Mouse (Mus musculus): ENCODE results near the gene Fam71b. TPM values are rescaled to one million over a fixed set of nuclear protein-coding genes. Genes with fewer than 3 reads are reported as not detected.

Fam71b gene
- polyA plus RNA-seq, 1 experiment from 2014 or later: not detected

GRCm38 (mm10) chr11:46449461-46450080 is 53.2 kb downstream of the Fam71b start:
- H3K9ac ChIP-seq (ENCODE audit: low read depth, low read length): no peak overlapping the region
- no peaks in the 10 kb centered on the region for H3K27me3 ChIP-seq (replicated peaks; ENCODE audit: control insufficient read depth, insufficient read depth, low read length)
- H3K4me2 ChIP-seq (ENCODE audit: low read length): no peak overlapping the region
- no peak overlapping the region for H3K4me3 ChIP-seq (ENCODE audit: low read length)
- H3K27ac ChIP-seq (ENCODE audit: low read depth, low read length): no peak overlapping the region
- no peaks in the 10 kb centered on the region for H3K9me3 ChIP-seq (ENCODE audit: control insufficient read depth, low read length)
- ATAC-seq: no peak
- H3K36me3 ChIP-seq (ENCODE audit: control insufficient read depth, insufficient read depth, low read length): no peaks in the 10 kb centered on the region
- WGBS: 84% methylated on average over 11 of the region's 11 CpGs
- no peaks in the 10 kb centered on the region for H3K4me1 ChIP-seq (ENCODE audit: control insufficient read depth, insufficient read depth, low read depth, low read length)

- Histone ChIP-seq H3K36me3 (ENCODE audit: control insufficient read depth, insufficient read depth, low read length) (no peaks in the 10 kb centered on the region), H3K4me3 (ENCODE audit: low read length) (no peak within 1 kb of the TSS), H3K4me1 (ENCODE audit: control insufficient read depth, insufficient read depth, low read depth, low read length) (no peaks in the 10 kb centered on the region), H3K27ac (ENCODE audit: low read depth, low read length) (no peak within 1 kb of the TSS), H3K4me2 (ENCODE audit: low read length) (no peak within 1 kb of the TSS), H3K9me3 (ENCODE audit: control insufficient read depth, low read length) (no peaks in the 10 kb centered on the region), H3K27me3 (replicated peaks; ENCODE audit: control insufficient read depth, insufficient read depth, low read length) (no peaks in the 10 kb centered on the region), H3K9ac (ENCODE audit: low read depth, low read length) (no peak within 1 kb of the TSS)
- WGBS: 78% methylated on average over 6 of the region's 6 CpGs
- ATAC-seq: no peak
These were observed 58.2 kb downstream of the Fam71b start, which contains the start of gene Havcr2 for GRCm38 (mm10) chr11:46454453-46455045. Gene Havcr2, plus strand, starts transcription at chr11:46454935.

Other genes with a start within 250 kb of the Fam71b start
- 0.26 and 0.45 TPM in 2 replicates for gene Nipal4, start 230.1 kb upstream of the Fam71b start, polyA plus RNA-seq (2015; fragmentation: Nextera tagmentation; extraction: Ambion mirVana)
- gene Fndc9, start 161.0 kb upstream of the Fam71b start, polyA plus RNA-seq (2015; fragmentation: Nextera tagmentation; extraction: Ambion mirVana): 2.7 and 3.8 TPM in 2 replicates
- 92.0 and 103 TPM in 2 replicates for gene Cyfip2, start 83.7 kb upstream of the Fam71b start, polyA plus RNA-seq (2015; fragmentation: Nextera tagmentation; extraction: Ambion mirVana)
- 0.09 TPM in 1 of 2 replicates, not detected in the other for gene Itk, start 7.0 kb upstream of the Fam71b start, polyA plus RNA-seq (2015; fragmentation: Nextera tagmentation; extraction: Ambion mirVana)
- 59.2 and 59.8 TPM in 2 replicates for gene Med7, start 40.4 kb downstream of the Fam71b start, polyA plus RNA-seq (2015; fragmentation: Nextera tagmentation; extraction: Ambion mirVana)
- 0.21 and 0.32 TPM in 2 replicates for gene Havcr2, start 58.4 kb downstream of the Fam71b start, polyA plus RNA-seq (2015; fragmentation: Nextera tagmentation; extraction: Ambion mirVana)
- not detected in 2 replicates for gene Gm12169, start 127.7 kb downstream of the Fam71b start, polyA plus RNA-seq (2015; fragmentation: Nextera tagmentation; extraction: Ambion mirVana)
- gene BC053393, start 175.0 kb downstream of the Fam71b start, polyA plus RNA-seq (2015; fragmentation: Nextera tagmentation; extraction: Ambion mirVana): not detected in 2 replicates
- not detected in 2 replicates for gene Dppa1, start 232.7 kb downstream of the Fam71b start, polyA plus RNA-seq (2015; fragmentation: Nextera tagmentation; extraction: Ambion mirVana)